Mouse (Mus musculus): ENCODE results near the gene Anxa11.
A peak's percentile ranks its signal among the peaks of the same experiment; 100 is the strongest.
"Not testable (repeated sequence)": the region's sequence is repeated elsewhere in the genome, so short reads cannot be mapped to it uniquely, and the experiment has no call there.

The Anxa11 gene

GRCm38 (mm10) chr14:25841991-25842687 is at the start of gene Anxa11:
Anxa11 (plus strand) TSS chr14:25842156.
- DNase-seq (ENCODE audit: low spot score), result peak; percentile 87

DNA sequence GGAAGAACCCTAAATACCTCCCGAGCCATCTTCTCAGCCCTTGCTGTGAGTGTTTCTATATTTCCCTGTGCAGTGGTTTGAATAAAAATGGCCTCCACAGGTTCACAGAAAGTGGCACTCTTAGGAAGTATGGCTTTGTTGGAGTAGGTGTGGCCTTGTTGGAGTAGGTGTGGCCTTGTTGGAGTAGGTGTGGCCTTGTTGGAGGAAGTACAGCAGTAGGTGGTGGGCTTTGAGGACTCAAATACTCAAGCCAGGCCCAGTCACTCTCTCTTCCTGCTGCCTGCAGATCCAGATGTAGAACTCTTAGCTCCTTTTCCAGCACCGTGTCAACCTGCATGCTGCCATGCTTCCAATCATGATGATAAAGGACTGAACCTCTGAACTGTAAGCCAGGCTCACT is 47.6 kb upstream of the Anxa11 start:
- no peak for DNase-seq (ENCODE audit: low spot score)

GRCm38 (mm10) chr14:25795067-25795466 is 46.9 kb upstream of the Anxa11 start:
- no peak for DNase-seq (ENCODE audit: low spot score)

DNA sequence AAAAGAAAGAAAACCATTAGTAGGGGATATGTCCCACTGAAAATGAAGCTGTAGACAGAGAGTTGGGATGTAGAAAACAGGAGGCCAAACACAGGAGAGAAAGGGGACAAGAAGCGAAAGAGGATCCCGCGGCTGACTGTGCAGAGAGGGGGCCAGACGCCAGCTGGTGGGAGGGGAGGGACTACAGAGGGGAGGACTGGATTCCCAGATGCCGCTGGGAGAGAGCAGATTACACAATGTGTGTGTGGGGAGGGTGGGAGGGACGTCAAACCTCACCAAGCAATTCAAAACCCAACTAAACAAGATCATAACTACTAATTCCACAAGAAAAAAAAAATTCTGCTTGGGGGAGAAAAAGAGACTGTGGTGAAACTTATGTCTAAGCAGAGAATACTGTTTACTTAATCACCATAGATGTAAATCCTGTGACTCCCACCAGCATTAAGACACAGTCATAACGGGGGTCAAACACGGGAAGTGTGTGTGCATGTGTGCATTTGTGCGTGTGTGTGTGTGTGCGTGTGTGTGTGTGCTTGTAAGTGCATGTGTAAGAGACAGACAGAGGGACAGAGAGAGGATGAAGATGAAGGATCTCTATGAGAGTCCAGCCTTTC is 46.3 kb upstream of the Anxa11 start:
- no peak for DNase-seq (ENCODE audit: low spot score)

- DNase-seq (ENCODE audit: low spot score), result no peak
Observed at GRCm38 (mm10) chr14:25796619-25797018, 45.3 kb upstream of the Anxa11 start.

DNA sequence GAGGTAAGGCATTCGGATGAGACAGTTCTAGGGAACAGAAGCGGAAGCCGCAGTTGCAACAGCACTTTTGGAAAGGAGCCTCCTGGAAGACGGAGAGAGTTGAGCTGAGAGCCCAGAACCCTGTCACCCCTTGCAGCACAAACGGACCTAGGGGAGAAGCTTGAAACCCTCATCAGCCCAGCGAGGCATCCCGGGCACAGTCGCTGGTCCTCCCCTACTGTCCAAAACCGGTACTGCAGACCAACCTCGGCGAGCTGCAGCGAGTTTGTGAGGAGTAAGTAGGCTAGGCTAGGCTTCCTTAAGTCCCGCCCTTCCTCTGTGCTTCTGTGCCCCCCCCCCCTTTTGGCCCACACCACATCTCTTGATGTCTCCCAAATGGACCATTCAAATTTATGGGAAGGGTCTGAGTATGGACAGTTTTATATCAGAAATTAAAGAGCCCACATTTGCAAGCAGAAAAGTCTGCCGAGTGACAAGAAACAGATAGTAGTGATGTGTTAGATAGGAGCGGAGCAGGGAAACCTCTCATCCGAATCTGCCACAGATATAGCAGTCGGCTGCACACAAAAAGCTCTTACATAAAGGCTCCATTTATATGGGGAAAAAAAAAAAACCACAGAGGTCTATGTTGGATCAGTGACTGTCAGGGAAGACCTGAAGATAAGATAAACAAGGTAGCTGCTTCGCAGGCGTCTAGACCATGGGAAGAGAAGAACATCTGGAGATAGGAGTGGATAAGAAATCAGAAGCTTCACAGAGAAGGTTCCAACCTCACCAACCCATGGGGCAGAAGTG is 41.6 kb upstream of the Anxa11 start:
- peak; percentile 57 for DNase-seq (ENCODE audit: low spot score)

DNA sequence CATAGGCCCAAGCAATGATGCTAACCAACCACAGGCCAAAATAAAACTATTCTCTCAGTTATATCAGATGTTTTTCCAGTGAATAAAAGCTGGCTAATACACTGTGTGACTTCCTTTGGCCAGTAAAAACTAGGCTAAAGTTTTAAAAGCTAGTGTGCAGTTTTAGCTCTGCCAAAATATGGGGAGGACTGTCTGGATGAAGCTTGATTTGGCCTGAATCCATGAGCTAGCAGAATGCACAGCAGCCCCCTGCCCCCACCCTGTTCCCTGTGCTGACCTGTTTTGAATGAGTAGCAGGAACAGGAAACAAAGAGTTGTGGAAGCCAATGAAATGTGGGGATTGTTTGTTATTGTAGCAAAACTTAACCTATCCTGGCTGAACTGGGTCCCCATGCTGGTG is 39.4 kb upstream of the Anxa11 start:
- DNase-seq (ENCODE audit: low spot score), result no peak

DNA sequence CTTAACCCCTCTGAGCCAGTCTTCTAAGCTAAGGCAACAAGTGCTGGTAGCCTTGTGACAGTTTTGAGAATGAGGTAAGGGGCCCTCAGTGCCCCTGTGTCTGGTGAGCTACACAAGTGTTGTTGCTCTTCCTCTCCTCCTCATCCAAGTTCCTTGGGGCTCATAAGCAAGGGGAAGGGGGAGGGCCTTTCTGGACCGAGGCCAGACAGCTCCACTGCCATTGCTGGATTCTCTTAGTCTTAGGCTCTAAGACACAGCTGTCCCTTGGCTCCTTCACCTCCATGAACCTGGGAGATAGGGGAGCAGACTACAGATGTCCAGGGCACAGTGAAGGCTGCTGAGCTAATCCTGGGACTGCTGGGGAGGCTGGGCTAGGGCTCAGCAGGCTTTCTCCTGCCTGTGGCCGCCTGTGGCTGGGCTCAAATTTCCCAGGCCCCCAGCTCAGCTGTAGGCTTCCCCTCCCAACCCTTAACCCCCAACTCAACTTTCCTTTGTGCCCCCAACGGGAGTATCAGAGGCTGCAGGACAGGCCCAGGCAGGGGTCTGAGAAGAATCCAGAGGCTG is 38.6 kb upstream of the Anxa11 start:
- no peak for DNase-seq (ENCODE audit: low spot score)

GRCm38 (mm10) chr14:25805871-25806270 is 36.1 kb upstream of the Anxa11 start:
- DNase-seq (ENCODE audit: low spot score), result no peak

GRCm38 (mm10) chr14:25806561-25806960 is 35.4 kb upstream of the Anxa11 start:
- no peak for DNase-seq (ENCODE audit: low spot score)

GRCm38 (mm10) chr14:25811026-25811425 is 30.9 kb upstream of the Anxa11 start:
- DNase-seq (ENCODE audit: low spot score), result not testable (repeated sequence)

DNA sequence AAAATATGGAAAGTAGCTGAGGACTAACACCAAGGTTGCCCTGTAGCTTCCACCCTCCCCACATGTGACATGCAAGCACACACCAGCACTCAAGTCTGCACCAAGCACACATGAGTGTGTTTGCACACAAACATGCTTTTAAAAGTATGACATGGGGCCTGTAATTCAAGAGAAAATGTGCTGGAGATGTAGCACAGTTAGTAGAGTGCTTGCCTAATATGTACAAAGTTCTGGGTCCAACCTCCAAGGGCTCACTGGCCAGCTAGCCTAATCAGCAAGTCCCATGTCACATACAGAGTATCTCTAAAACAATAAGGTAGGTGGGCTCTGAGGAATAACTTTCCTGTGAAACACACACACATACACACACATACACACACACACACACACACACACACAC is 27.8 kb upstream of the Anxa11 start:
- DNase-seq (ENCODE audit: low spot score), result no peak

DNA sequence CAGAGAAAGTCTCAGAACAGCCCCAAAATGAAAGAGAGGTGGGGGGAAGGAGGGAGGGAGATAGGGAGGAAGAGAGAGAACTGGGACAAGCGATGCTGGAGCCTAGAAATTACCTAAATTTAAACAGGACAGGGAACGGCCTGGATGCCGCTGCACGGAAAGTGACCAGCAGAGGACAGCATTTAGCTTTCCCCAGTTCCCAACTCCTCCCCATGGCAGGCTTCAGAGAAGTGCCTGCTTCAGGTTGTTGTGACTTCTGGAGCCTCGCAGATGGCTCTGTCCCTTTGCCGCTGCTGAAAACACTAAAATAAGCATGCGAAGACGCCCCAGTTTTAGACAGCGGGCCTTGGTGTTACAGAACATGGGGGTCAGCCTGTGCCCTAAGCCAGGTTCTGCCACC is 25.5 kb upstream of the Anxa11 start:
- peak; percentile 14 for DNase-seq (ENCODE audit: low spot score)

DNA sequence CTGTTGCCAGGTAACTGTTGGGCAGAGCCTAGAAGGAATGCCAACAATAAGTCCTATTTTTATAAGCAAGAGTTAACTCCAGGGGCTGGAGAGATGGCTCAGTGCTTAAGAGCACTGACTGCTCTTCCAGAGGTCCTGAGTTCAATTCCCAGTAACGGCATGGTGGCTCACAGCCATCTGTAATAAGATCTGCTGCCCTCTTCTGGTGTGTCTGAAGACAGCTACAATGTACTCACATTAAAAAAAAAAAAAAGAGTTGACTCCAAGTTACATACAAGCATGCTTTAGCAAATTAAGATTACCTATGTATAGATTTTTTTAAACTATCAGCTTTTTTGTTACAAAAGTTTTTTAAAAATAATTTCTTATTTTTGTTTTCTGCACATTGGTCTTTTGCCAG is 19.4 kb upstream of the Anxa11 start:
- no peak for DNase-seq (ENCODE audit: low spot score)

GRCm38 (mm10) chr14:25824995-25825394 is 17.0 kb upstream of the Anxa11 start:
- DNase-seq (ENCODE audit: low spot score), result no peak

- DNase-seq (ENCODE audit: low spot score), result no peak
Observed at GRCm38 (mm10) chr14:25825880-25826626, 15.9 kb upstream of the Anxa11 start.

GRCm38 (mm10) chr14:25826866-25827265 is 15.1 kb upstream of the Anxa11 start:
- DNase-seq (ENCODE audit: low spot score), result no peak

DNA sequence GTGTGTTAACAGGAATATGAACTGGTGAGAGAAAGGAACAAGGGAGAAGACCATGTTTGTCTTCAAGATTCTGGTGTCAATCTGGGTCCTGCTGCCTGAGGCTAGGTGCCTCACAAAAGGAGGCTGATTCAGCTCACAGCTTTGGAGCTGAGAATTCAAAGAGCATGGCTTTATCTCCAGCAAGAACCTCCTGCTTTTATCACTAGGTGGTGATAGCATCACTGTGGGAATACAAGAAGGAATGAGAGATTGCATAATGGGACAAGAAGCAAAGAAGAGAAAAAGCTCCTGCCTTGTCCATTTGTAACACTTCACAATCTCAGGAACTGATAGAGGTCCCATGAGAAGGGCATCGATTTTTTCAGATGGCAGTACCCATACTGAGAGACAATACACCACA is 10.6 kb upstream of the Anxa11 start:
- no peak for DNase-seq (ENCODE audit: low spot score)

DNA sequence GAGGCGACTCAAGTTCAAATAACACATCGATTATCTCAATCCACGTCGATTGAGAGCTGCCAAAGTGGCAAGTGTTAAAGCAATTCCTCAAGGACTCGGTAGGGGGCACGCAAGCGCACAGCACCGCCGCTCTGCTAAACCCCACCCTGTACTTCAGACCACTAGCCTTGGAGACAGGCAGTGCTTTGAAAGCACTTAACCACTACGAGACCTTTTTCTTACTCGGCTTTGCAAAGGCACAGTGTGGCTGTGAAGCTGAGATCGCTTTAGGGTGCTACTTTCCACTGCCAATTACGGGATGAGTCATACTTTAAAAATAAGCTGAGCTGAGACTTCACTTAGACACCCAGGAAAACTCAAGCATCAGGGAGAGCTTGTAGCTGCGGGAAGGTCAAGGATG is 9.7 kb upstream of the Anxa11 start:
- peak; percentile 71 for DNase-seq (ENCODE audit: low spot score)

DNA sequence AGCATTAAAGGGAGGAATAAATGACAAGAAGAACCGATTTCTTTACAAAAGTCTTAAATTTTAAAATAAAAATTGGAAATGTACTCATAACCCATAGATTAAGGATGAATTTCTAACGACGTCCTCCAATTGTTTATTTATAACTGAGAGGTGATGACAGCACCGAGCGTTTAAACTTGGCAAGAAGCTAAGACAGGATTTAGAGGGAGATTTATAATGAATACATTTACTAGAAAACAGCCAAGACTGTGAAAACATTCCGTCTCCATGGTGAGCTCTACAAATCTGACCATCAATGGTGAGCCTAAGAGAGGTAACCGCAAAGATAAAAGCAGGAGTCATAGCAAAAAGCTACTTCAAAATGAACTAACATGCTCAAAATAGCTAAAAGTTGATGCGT is 3.5 kb upstream of the Anxa11 start:
- DNase-seq (ENCODE audit: low spot score), result no peak

- DNase-seq (ENCODE audit: low spot score), result no peak
Observed at GRCm38 (mm10) chr14:25839791-25840190, 2.2 kb upstream of the Anxa11 start.

GRCm38 (mm10) chr14:25840961-25841360 is 995 bp upstream of the Anxa11 start:
- no peak for DNase-seq (ENCODE audit: low spot score)
